Mouse (Mus musculus): ENCODE data around the gene Gdf9. TPM values are rescaled to one million over a fixed set of nuclear protein-coding genes. Genes with fewer than 3 reads are reported as not detected.
A peak's percentile ranks its signal among the peaks of the same experiment; 100 is the strongest.

Gene Gdf9
- polyA plus RNA-seq, 1 experiment, result 0.77 TPM

DNA sequence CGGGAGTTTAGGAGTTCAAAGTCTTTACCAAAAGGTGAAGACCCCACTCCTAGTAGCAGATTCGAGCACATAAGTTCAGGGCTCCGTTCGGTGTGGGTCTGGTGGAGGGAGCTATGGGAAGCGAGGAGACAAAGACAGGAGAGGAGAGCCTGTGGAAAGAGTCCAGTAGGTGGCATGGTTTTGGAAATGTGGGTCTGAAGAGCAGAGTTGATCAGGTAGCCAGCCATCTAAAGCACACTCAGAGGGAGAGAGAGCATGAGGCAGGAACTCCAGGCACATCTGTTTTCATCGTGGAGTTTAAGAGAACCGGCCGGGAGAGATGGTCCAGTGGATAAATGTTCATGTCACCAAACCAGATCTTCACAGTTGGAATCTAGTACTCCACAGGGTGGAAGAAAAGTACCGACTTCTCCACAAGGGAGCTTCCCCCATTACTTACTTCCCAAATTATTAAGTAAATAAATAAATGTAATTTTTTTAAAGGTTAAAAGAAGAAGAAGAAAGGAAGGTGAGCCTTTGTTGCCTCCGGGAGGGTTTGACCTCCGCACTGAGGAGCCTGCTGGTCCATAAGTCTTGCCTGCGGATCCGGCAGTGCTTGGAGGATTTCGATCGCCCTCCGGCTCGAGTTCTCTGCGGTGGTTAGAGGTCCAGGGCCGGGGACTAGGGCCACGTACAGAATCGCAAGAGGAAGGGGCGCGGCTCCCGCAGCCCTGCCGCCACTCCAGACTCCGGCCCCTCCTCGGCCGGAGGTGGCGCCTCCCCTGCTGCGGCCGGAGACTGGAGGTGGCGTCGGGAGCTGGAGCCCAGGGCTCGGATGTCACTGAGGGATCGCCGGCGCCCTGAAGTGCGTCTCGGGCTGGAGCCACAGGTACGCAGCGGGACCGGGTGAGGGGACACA is 25.9 kb downstream of the Gdf9 start, which contains the start of the genes Gm10447 and Shroom1:
TSS of gene Gm10447 (minus strand) at position 637 of the 898 bp plus-strand sequence.
TSS of gene Shroom1 (plus strand) at position 732 of the 898 bp plus-strand sequence.
- H3K4me1 ChIP-seq, result peaks cover 20% of the 10 kb centered on the region
- H3K9me3 ChIP-seq, result peaks cover 10% of the 10 kb centered on the region; the same call in 1 of the 2 replicates
- H3K36me3 ChIP-seq (replicated peaks; ENCODE audit: low read length), result no peaks in the 10 kb centered on the region
- TF ChIP-seq FLI1 (IDR thresholded peaks at IDR 0.05; ENCODE audit: low read length) (no peak), GATA1 (IDR thresholded peaks at IDR 0.05; ENCODE audit: borderline replicate concordance, low read length) (no peak)
- H3K27me3 ChIP-seq (replicated peaks), result peaks cover 77% of the 10 kb centered on the region
- H3K4me3 ChIP-seq (replicated peaks), result peak within 1 kb of the TSS; percentile 93

DNA sequence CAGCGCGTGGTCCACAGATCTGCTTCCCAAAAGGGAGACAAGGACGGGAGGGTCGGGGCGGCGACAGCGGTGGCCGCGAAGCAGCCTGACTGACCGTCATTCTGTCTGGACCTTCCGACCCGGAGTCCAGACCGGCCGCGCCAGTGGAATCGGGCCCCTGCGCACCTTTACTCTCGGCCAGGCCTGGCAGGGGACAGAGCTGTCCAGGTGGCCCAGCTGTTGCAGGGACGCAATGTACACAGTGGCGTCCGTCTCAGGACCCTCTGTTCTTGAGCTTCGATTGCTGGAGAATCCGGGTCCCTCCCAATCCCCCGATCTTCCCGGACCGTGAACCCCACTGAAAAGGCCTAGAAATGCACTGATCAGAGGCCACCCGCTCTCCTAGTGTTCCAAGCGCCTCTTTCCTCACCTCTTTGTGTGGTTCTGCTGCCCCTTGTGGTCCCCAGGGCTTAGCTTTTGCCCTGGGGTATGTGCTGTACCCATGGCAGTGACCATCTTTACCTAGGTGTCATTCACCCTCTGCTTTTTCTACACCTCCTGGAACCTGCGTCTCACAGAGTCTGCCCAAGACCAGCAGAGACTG is 26.6 kb downstream of the Gdf9 start:
- Histone ChIP-seq H3K4me1 (peaks cover 23% of the 10 kb centered on the region), H3K27me3 (replicated peaks) (peaks cover 80% of the 10 kb centered on the region), H3K36me3 (replicated peaks; ENCODE audit: low read length) (no peaks in the 10 kb centered on the region), H3K4me3 (replicated peaks) (peak overlapping the region; percentile 93), H3K9me3 (peaks cover 10% of the 10 kb centered on the region; the same call in 1 of the 2 replicates)
- TF ChIP-seq FLI1 (IDR thresholded peaks at IDR 0.05; ENCODE audit: low read length) (no peak), GATA1 (IDR thresholded peaks at IDR 0.05; ENCODE audit: borderline replicate concordance, low read length) (no peak)

DNA sequence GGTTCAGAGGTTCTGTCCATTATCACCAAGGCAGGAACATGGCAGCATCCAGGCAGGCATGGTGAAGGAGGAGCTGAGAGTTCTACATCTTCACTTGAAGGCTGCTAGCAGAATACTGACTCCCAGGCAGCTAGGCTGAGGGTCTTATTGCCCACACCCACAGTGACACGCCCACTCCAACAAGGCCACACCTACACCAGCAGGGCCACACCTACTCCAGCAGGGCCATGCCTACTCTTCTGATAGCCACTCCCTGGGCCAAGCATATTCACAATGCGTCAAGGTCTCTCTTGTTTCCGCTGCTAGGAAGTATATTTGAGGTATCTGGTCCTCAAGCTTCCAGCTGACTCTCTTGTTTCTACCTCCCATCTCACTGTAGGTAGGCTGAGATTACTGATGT is 28.2 kb downstream of the Gdf9 start:
- peaks cover 29% of the 10 kb centered on the region for H3K4me1 ChIP-seq
- no peak for TF ChIP-seq GATA1 (IDR thresholded peaks at IDR 0.05; ENCODE audit: borderline replicate concordance, low read length)
- no peak for TF ChIP-seq FLI1 (IDR thresholded peaks at IDR 0.05; ENCODE audit: low read length)
- H3K27me3 ChIP-seq (replicated peaks), result peaks cover 85% of the 10 kb centered on the region

DNA sequence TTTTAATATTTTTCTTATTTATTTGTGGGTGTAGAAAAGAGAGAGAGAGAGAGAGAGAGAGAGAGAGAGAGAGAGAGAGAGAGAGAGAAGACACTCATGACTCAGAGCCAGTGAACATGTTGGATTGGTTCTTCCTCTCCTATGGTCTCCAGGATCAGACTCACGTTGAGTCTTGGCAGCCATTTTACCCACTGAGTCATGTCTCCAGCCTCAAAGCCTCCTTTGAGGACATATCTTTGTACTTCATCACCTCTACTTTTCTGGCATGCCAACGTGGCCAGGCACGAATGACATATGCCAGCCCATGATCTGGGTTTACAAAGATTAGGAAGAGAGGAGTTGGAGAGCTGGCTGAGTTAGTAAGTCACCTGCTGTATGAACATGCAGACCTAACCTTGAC is 29.4 kb downstream of the Gdf9 start:
- Histone ChIP-seq H3K4me3 (replicated peaks) (no peak overlapping the region), H3K9me3 (peaks cover 15% of the 10 kb centered on the region), H3K4me1 (peaks cover 30% of the 10 kb centered on the region), H3K36me3 (replicated peaks; ENCODE audit: low read length) (no peaks in the 10 kb centered on the region), H3K27me3 (replicated peaks) (peaks cover 88% of the 10 kb centered on the region)
- no peak for TF ChIP-seq FLI1 (IDR thresholded peaks at IDR 0.05; ENCODE audit: low read length)
- no peak for TF ChIP-seq GATA1 (IDR thresholded peaks at IDR 0.05; ENCODE audit: borderline replicate concordance, low read length)

More for the DNA sequence above, 28.2 kb downstream of the Gdf9 start:
- H3K4me3 ChIP-seq (replicated peaks), result no peak overlapping the region
- H3K36me3 ChIP-seq (replicated peaks; ENCODE audit: low read length), result no peaks in the 10 kb centered on the region
- H3K9me3 ChIP-seq, result peaks cover 10% of the 10 kb centered on the region

DNA sequence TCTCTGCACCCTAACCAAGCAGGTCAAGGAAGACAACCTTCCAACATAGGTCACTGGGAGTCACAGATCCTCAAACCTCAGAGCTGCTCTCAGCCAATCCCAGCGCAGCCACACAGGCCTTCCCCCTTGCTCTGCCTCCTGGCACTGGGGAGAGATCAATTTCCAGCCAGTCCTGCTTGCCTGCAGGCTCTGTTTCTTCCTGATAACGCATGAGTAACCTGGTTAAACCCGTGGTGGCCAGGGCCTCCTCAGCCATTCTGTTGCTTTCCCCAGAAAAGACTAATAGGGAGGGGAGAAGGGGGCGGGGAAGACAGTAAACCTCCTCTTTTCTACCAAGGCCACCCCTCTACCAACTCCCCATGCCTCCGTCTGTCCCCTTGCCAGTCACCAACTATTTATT is 30.9 kb downstream of the Gdf9 start:
- Histone ChIP-seq H3K27me3 (replicated peaks) (peaks cover 90% of the 10 kb centered on the region), H3K4me3 (replicated peaks) (no peak overlapping the region), H3K36me3 (replicated peaks; ENCODE audit: low read length) (no peaks in the 10 kb centered on the region), H3K9me3 (peaks cover 15% of the 10 kb centered on the region), H3K4me1 (peaks cover 33% of the 10 kb centered on the region)
- TF ChIP-seq FLI1 (IDR thresholded peaks at IDR 0.05; ENCODE audit: low read length), result no peak
- TF ChIP-seq GATA1 (IDR thresholded peaks at IDR 0.05; ENCODE audit: borderline replicate concordance, low read length), result no peak

DNA sequence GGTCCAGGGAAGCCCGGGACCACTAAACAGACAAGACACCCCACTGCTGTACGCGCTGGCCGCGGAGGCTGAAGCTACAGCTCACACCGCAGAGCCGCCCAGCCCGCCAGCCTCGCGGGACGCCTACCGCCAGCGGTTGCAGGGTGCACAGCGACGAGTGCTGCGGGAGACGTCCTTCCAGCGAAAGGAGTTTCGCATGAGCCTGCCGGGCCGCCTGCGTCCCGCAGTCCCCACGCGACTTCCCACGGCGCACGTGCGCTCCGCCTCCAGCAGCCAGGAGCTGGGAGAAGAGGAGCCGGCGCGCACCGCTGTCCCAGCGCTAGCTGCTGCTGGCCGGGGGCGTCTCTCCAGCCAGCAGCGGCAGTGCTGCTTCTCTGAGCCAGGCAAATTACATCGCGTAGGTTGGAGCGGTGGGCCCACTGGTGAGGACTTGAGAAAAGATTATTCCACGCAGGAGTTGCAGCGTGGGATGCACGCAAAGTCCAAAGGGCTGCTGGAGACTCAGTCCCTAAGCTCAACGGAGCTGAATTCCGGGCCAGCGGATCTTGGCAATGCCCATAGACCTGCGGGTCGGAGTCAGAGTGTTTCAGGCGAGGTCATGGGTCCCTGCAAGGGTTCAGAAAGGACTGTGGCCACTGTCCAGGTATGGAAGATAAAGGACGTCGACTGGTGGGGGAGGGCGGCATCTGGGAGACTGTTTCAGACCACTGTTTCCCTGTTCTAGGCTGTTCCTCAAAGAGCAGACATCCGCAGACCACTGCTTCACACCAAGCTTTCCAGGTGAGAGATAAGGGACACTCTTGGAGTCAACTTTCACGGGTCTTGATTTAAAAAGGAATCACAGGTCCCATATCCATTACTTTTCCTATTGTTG is 33.0 kb downstream of the Gdf9 start:
- Histone ChIP-seq H3K36me3 (replicated peaks; ENCODE audit: low read length) (no peaks in the 10 kb centered on the region), H3K9me3 (peaks cover 10% of the 10 kb centered on the region), H3K4me3 (replicated peaks) (peak overlapping the region; percentile 87), H3K4me1 (peaks cover 25% of the 10 kb centered on the region), H3K27me3 (replicated peaks) (peaks cover 85% of the 10 kb centered on the region)
- no peak for TF ChIP-seq FLI1 (IDR thresholded peaks at IDR 0.05; ENCODE audit: low read length)
- TF ChIP-seq GATA1 (IDR thresholded peaks at IDR 0.05; ENCODE audit: borderline replicate concordance, low read length), result no peak

DNA sequence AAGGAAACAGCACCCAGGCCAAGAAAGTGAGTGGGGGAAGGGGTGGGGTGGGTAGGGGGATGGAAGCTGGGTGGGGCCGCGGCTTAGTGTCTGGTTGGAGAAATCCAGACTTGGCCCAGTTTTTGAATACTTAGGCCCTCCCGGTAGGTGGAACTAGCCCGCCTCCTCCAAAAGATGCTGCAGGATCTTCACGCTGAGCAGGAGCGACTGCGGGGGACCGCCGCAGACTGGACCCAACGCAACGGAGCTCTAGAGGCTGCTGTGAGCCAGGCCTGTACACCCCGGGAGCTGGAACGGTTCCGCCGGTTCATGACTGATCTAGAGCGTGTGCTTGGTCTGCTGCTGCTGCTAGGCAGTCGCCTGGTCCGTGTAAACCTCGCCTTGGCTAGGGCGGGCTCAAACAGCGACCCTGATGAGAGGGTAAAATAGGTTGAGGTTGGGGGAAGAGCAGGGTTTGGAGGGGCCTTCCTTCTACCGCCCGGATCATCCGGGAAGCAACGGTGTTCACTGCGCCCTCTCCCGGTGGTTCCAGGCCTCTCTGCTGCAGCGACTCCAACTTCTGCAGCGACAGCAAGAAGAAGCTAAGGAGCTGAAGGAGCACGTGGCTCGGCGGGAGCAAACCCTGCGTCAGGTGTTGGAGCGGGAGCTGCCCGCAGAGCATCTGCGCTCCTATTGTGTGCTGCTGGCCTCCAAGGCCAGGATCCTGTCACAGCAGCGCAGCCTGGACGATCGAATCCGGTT is 35.6 kb downstream of the Gdf9 start:
- Histone ChIP-seq H3K36me3 (replicated peaks; ENCODE audit: low read length) (no peaks in the 10 kb centered on the region), H3K9me3 (peaks cover 5% of the 10 kb centered on the region), H3K4me1 (peaks cover 44% of the 10 kb centered on the region), H3K27me3 (replicated peaks) (peaks cover 91% of the 10 kb centered on the region), H3K4me3 (replicated peaks) (peak overlapping the region; percentile 85)
- no peak for TF ChIP-seq GATA1 (IDR thresholded peaks at IDR 0.05; ENCODE audit: borderline replicate concordance, low read length)
- TF ChIP-seq FLI1 (IDR thresholded peaks at IDR 0.05; ENCODE audit: low read length), result no peak

DNA sequence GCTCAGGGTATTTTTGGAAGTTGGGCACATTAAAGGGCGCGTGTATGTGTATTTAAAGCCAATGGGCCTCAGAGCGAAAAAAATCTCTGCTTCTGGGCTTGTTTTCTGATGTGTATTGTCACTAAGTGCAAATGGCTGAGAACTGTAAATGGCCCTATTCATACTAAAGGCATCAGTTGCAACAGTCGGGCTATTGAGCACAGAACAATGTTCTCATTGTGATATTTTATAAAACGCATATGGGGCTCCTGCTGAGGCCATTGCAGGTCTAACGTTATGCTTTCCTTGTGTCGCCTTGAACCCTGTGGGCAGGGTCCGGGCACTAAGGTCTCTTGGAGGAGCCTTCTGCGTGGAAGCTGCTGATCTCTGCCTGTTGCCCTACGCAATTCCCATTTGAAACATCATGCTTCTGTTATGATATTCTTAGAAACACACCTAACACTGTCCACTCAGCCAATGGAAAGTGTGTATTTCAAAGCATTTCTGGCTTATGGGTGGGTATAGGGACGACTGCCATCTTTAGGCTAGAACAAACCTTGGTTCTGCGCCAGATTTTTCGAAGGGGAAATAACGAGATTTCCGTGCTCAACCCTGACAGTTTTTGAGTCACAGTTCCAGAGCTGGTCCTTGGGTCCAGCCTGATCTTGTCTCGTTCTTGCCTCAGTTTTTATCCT is 38.6 kb downstream of the Gdf9 start:
- no peak for TF ChIP-seq GATA1 (IDR thresholded peaks at IDR 0.05; ENCODE audit: borderline replicate concordance, low read length)
- no peak for TF ChIP-seq FLI1 (IDR thresholded peaks at IDR 0.05; ENCODE audit: low read length)
- peaks cover 10% of the 10 kb centered on the region for H3K9me3 ChIP-seq
- H3K27me3 ChIP-seq (replicated peaks), result peaks cover 83% of the 10 kb centered on the region
- no peak overlapping the region for H3K4me3 ChIP-seq (replicated peaks)
- no peaks in the 10 kb centered on the region for H3K36me3 ChIP-seq (replicated peaks; ENCODE audit: low read length)
- H3K4me1 ChIP-seq, result peaks cover 33% of the 10 kb centered on the region
